Mouse (Mus musculus) neural tube, embryonic 13.5 days (tissue): ENCODE results near the gene Trim8. TPM values are rescaled to one million over a fixed set of nuclear protein-coding genes. Genes with fewer than 3 reads are reported as not detected.

Experiments used
- ATAC-seq: fragments of 200-750 bp; cut with Nextera tagmentation; 2 replicates; pipeline ENCODE4 v1.8.0; 2017; ENCODE audit warnings: low read depth, mild to moderate bottlenecking, moderate TSS enrichment, moderate library complexity
- H3K27ac ChIP-seq: fragments of 300-500 bp; sonication (generic); replicated peaks from 2 replicates; pipeline ENCODE4 v1.5.1; 2015; ENCODE audit warnings: moderate library complexity, mild to moderate bottlenecking, inconsistent platforms
- H3K27me3 ChIP-seq: fragments of 300-500 bp; sonication (generic); 2 replicates; pipeline ENCODE4 v1.6.1; 2015; ENCODE audit warnings: mild to moderate bottlenecking, inconsistent platforms
- H3K36me3 ChIP-seq: fragments of 300-500 bp; sonication (generic); 2 replicates; pipeline ENCODE4 v1.6.1; 2015; ENCODE audit warnings: mild to moderate bottlenecking, inconsistent platforms
- H3K4me1 ChIP-seq: fragments of 300-500 bp; sonication (generic); replicated peaks from 2 replicates; pipeline ENCODE4 v1.6.1; 2015; ENCODE audit warnings: inconsistent platforms
- H3K4me2 ChIP-seq: fragments of 300-500 bp; sonication (generic); 2 replicates; pipeline ENCODE4 v1.6.1; 2015; ENCODE audit warnings: inconsistent platforms, mild to moderate bottlenecking, moderate library complexity
- H3K4me3 ChIP-seq: fragments of 300-500 bp; sonication (generic); 2 replicates; pipeline ENCODE4 v1.5.1; 2015; ENCODE audit warnings: mild to moderate bottlenecking, inconsistent platforms
- H3K9ac ChIP-seq: fragments of 300-500 bp; sonication (generic); 2 replicates; pipeline ENCODE4 v1.6.1; 2015; ENCODE audit warnings: moderate library complexity, mild to moderate bottlenecking, inconsistent platforms
- H3K9me3 ChIP-seq: fragments of 300-500 bp; sonication (generic); 2 replicates; pipeline ENCODE4 v1.6.1; 2016; ENCODE audit warnings: inconsistent platforms
- WGBS: fragments of 180-500 bp; shearing (Covaris S2); methylation state at CpG from one replicate; pipeline ENCODE4 v1.1.7; 2015; 5-methylcytosine and 5-hydroxymethylcytosine counted together
- polyA plus RNA-seq: library from polyadenylated mRNA; unstranded; fragments of >200 nt; fragmentation: Nextera tagmentation; extraction: Ambion mirVana; gene quantifications from 2 replicates; pipeline ENCODE4 v1.2.1, GENCODE M21; 2015

Trim8 gene
- polyA plus RNA-seq, 1 experiment from 2014 or later: 30.4 TPM

GRCm38 (mm10) chr19:46481756-46482155, 19.7 kb upstream of the Trim8 start:
- Histone ChIP-seq H3K4me3 (no peak overlapping the region), H3K4me2 (no peak overlapping the region), H3K9ac (0 out of 2 replicates have a peak overlapping the region, but pooled peaks have one; percentile 31), H3K4me1 (peaks cover 61% of the 10 kb centered on the region), H3K27ac (0 out of 2 replicates have a peak overlapping the region, but pooled peaks have one; percentile 56), H3K9me3 (no peaks in the 10 kb centered on the region), H3K36me3 (peaks cover 68% of the 10 kb centered on the region), H3K27me3 (no peaks in the 10 kb centered on the region)
- ATAC-seq: no peak
- 36% methylated on average over 4 of the region's 4 CpGs for WGBS

- no peaks in the 10 kb centered on the region for H3K9me3 ChIP-seq
- no peak overlapping the region; the same call in 1 of the 2 replicates for H3K9ac ChIP-seq
- H3K4me2 ChIP-seq: no peak overlapping the region
- ATAC-seq: no peak
- H3K4me3 ChIP-seq: no peak overlapping the region
- WGBS: 52% methylated on average over 15 of the region's 17 CpGs
- H3K4me1 ChIP-seq: peaks cover 49% of the 10 kb centered on the region
- H3K27me3 ChIP-seq: no peaks in the 10 kb centered on the region
- peaks cover 69% of the 10 kb centered on the region for H3K36me3 ChIP-seq
- no peak overlapping the region; the same call in 1 of the 2 replicates for H3K27ac ChIP-seq
These were observed 18.5 kb upstream of the Trim8 start for GRCm38 (mm10) chr19:46482896-46483516.

- ATAC-seq: no peak
- Histone ChIP-seq H3K27ac (peak overlapping the region; percentile 64), H3K36me3 (peaks cover 64% of the 10 kb centered on the region), H3K9ac (0 out of 2 replicates have a peak overlapping the region, but pooled peaks have one; percentile 13), H3K4me2 (no peak overlapping the region), H3K4me1 (peaks cover 42% of the 10 kb centered on the region), H3K4me3 (no peak overlapping the region), H3K27me3 (no peaks in the 10 kb centered on the region), H3K9me3 (no peaks in the 10 kb centered on the region)
- 74% methylated on average over 15 of the region's 15 CpGs for WGBS
These were observed 17.7 kb upstream of the Trim8 start for GRCm38 (mm10) chr19:46483701-46484328.

- peaks cover 61% of the 10 kb centered on the region for H3K36me3 ChIP-seq
- 0 out of 2 replicates have a peak overlapping the region, but pooled peaks have one; percentile 13 for H3K9ac ChIP-seq
- H3K4me2 ChIP-seq: no peak overlapping the region
- H3K9me3 ChIP-seq: no peaks in the 10 kb centered on the region
- H3K4me3 ChIP-seq: no peak overlapping the region
- no peaks in the 10 kb centered on the region for H3K27me3 ChIP-seq
- H3K27ac ChIP-seq: 0 out of 2 replicates have a peak overlapping the region, but pooled peaks have one; percentile 64
- 81% methylated on average over 5 of the region's 5 CpGs for WGBS
- no peak for ATAC-seq
- H3K4me1 ChIP-seq: peaks cover 42% of the 10 kb centered on the region
These were observed 17.0 kb upstream of the Trim8 start for GRCm38 (mm10) chr19:46484518-46484917.

GRCm38 (mm10) chr19:46485847-46486246, 15.7 kb upstream of the Trim8 start:
- Histone ChIP-seq H3K9ac (no peak overlapping the region), H3K9me3 (no peaks in the 10 kb centered on the region), H3K36me3 (peaks cover 47% of the 10 kb centered on the region), H3K4me1 (peaks cover 43% of the 10 kb centered on the region), H3K4me3 (no peak overlapping the region), H3K4me2 (no peak overlapping the region), H3K27ac (no peak overlapping the region), H3K27me3 (no peaks in the 10 kb centered on the region)
- WGBS: 74% methylated on average over 9 of the region's 9 CpGs
- no peak for ATAC-seq

GRCm38 (mm10) chr19:46486709-46487108, 14.8 kb upstream of the Trim8 start:
- Histone ChIP-seq H3K4me1 (peaks cover 35% of the 10 kb centered on the region), H3K4me2 (no peak overlapping the region), H3K36me3 (peaks cover 46% of the 10 kb centered on the region), H3K27me3 (no peaks in the 10 kb centered on the region), H3K9me3 (no peaks in the 10 kb centered on the region), H3K4me3 (no peak overlapping the region), H3K27ac (no peak overlapping the region), H3K9ac (no peak overlapping the region)
- ATAC-seq: no peak
- 70% methylated on average over 2 of the region's 2 CpGs for WGBS

GRCm38 (mm10) chr19:46489448-46489847, 12.1 kb upstream of the Trim8 start:
- Histone ChIP-seq H3K9me3 (no peaks in the 10 kb centered on the region), H3K4me3 (no peak overlapping the region), H3K9ac (no peak overlapping the region), H3K36me3 (peaks cover 37% of the 10 kb centered on the region), H3K4me1 (peaks cover 10% of the 10 kb centered on the region), H3K27me3 (no peaks in the 10 kb centered on the region), H3K27ac (no peak overlapping the region), H3K4me2 (no peak overlapping the region)
- ATAC-seq: no peak
- 96% methylated on average over 1 of the region's 1 CpGs for WGBS

GRCm38 (mm10) chr19:46490634-46491033, 10.9 kb upstream of the Trim8 start:
- Histone ChIP-seq H3K4me3 (no peak overlapping the region), H3K27me3 (no peaks in the 10 kb centered on the region), H3K4me1 (peaks cover 4% of the 10 kb centered on the region), H3K4me2 (no peak overlapping the region), H3K9ac (no peak overlapping the region), H3K36me3 (peaks cover 26% of the 10 kb centered on the region), H3K9me3 (no peaks in the 10 kb centered on the region), H3K27ac (0 out of 2 replicates have a peak overlapping the region, but pooled peaks have one; percentile 18)
- 3% methylated on average over 2 of the region's 2 CpGs for whole genome bisulfite sequencing
- peak; percentile 36; the same call in 1 of the 2 replicates for ATAC-seq

GRCm38 (mm10) chr19:46495136-46495535, 6.4 kb upstream of the Trim8 start:
- ATAC-seq: no peak
- no peak overlapping the region for H3K4me3 ChIP-seq
- no peak overlapping the region for H3K4me2 ChIP-seq
- no peak overlapping the region for H3K9ac ChIP-seq
- peaks cover 10% of the 10 kb centered on the region for H3K4me1 ChIP-seq
- no peaks in the 10 kb centered on the region for H3K9me3 ChIP-seq
- H3K27me3 ChIP-seq: no peaks in the 10 kb centered on the region
- no peak overlapping the region for H3K27ac ChIP-seq
- 87% methylated on average over 8 of the region's 8 CpGs for WGBS
- no peaks in the 10 kb centered on the region for H3K36me3 ChIP-seq

- H3K4me1 ChIP-seq: peaks cover 6% of the 10 kb centered on the region
- H3K27ac ChIP-seq: no peak overlapping the region
- H3K9ac ChIP-seq: no peak overlapping the region
- H3K36me3 ChIP-seq: no peaks in the 10 kb centered on the region
- H3K4me2 ChIP-seq: no peak overlapping the region
- no peaks in the 10 kb centered on the region for H3K27me3 ChIP-seq
- ATAC-seq: no peak
- no peak overlapping the region for H3K4me3 ChIP-seq
- 57% methylated on average over 2 of the region's 2 CpGs for WGBS
- no peaks in the 10 kb centered on the region for H3K9me3 ChIP-seq
These were observed 4.3 kb upstream of the Trim8 start for GRCm38 (mm10) chr19:46497230-46497629.

- H3K4me2 ChIP-seq: peak overlapping the region; percentile 48
- peaks cover 12% of the 10 kb centered on the region for H3K4me1 ChIP-seq
- 0 out of 2 replicates have a peak overlapping the region, but pooled peaks have one; percentile 44 for H3K9ac ChIP-seq
- H3K27me3 ChIP-seq: no peaks in the 10 kb centered on the region
- ATAC-seq: no peak
- H3K36me3 ChIP-seq: no peaks in the 10 kb centered on the region
- peak overlapping the region; percentile 96 for H3K4me3 ChIP-seq
- peak overlapping the region; percentile 100 for H3K27ac ChIP-seq
- WGBS: 1% methylated on average over 3 of the region's 3 CpGs
- H3K9me3 ChIP-seq: no peaks in the 10 kb centered on the region
These were observed 2.0 kb upstream of the Trim8 start for GRCm38 (mm10) chr19:46499539-46499835.

- Histone ChIP-seq H3K9ac (peak overlapping the region; percentile 100), H3K4me2 (peak overlapping the region; percentile 99), H3K9me3 (no peaks in the 10 kb centered on the region), H3K4me3 (peak overlapping the region; percentile 96), H3K27me3 (no peaks in the 10 kb centered on the region), H3K27ac (peak overlapping the region; percentile 100), H3K36me3 (no peaks in the 10 kb centered on the region), H3K4me1 (peaks cover 17% of the 10 kb centered on the region)
- under 1% methylated on average over 51 of the region's 52 CpGs for WGBS
- peak; percentile 87 for ATAC-seq
These were observed 1.5 kb upstream of the Trim8 start for GRCm38 (mm10) chr19:46499836-46500580.
